In genomic region chr2:114918420-114919332, GRCm38 (mm10) we compare ENCODE assay signal across 11 mouse cellular contexts.
DNase-seq lines count a peak whose midpoint lies in the region; ATAC-seq lines count a peak whose summit lies in the region.
"Had no signal": no experiment of that assay in that cellular context is flagged by ENCODE, and none has a peak within 500 bp of the region (broad histone marks: within the 10 kb centered on the region; RNA-seq: fewer than 3 reads in every experiment).

No protein-coding gene starts in this region.

- H3K36me3 ChIP-seq in kidney, embryonic 16.5 days (ENCODE audit: insufficient read depth, low read length): no peaks in the 10 kb centered on the region
- no peaks in the 10 kb centered on the region for H3K36me3 ChIP-seq in forebrain, embryonic 12.5 days (replicated peaks)

- no peak overlapping the region for H3K4me2 ChIP-seq in kidney, embryonic 16.5 days (replicated peaks; ENCODE audit: low read depth, low read length)
- 0 out of 2 replicates have a peak overlapping the region, but pooled peaks have one; percentile 0 for H3K4me2 ChIP-seq in forebrain, embryonic 12.5 days

- no peaks in the 10 kb centered on the region for H3K27me3 ChIP-seq in kidney, embryonic 16.5 days (ENCODE audit: insufficient read depth, low read length)
- H3K27me3 ChIP-seq in forebrain, embryonic 12.5 days: no peaks in the 10 kb centered on the region

- no peaks in the 10 kb centered on the region for H3K4me1 ChIP-seq in kidney, embryonic 16.5 days (ENCODE audit: insufficient read depth, low read length)
- H3K4me1 ChIP-seq in forebrain, embryonic 12.5 days: no peaks in the 10 kb centered on the region

- 60% methylated on average over 16 of the region's 16 CpGs for WGBS in kidney, embryonic 16.5 days
- 65% methylated on average over 16 of the region's 16 CpGs for WGBS in forebrain, embryonic 12.5 days

- peak; percentile 80 for ATAC-seq in kidney, embryonic 16.5 days (ENCODE audit: low FRiP score, low TSS enrichment)
- peak; percentile 76; the same call in 1 of the 2 replicates for ATAC-seq in forebrain, embryonic 12.5 days (ENCODE audit: low FRiP score)
- ATAC-seq in inflammation-experienced regulatory T-cells, adult 6 months: no peak

- no peak overlapping the region for H3K9ac ChIP-seq in kidney, embryonic 16.5 days (replicated peaks; ENCODE audit: low read length)
- no peak overlapping the region for H3K9ac ChIP-seq in forebrain, embryonic 12.5 days

- no peak for DNase-seq in kidney, postnatal 36 days
- peak; percentile 22 for DNase-seq in R1 (ENCODE audit: low read depth, low spot score)
- DNase-seq in layer of hippocampus, postnatal 10 days (ENCODE audit: low spot score in 2 of 2): peak; percentile 25 to 35
- no peak for DNase-seq in adrenal gland, postnatal 25 days
- DNase-seq in cerebellum, adult 9-10 months: no peak
- DNase-seq: cerebellum, adult 11 months; liver had no signal

- H3K27ac ChIP-seq in kidney, embryonic 16.5 days (ENCODE audit: low read length): no peak overlapping the region
- 0 out of 2 replicates have a peak overlapping the region, but pooled peaks have one; percentile 8 for H3K27ac ChIP-seq in forebrain, embryonic 12.5 days
- H3K27ac ChIP-seq: macrophage had no signal

- H3K9me3 ChIP-seq in kidney, embryonic 16.5 days (ENCODE audit: low read length): no peaks in the 10 kb centered on the region
- no peaks in the 10 kb centered on the region for H3K9me3 ChIP-seq in forebrain, embryonic 12.5 days

- no peak overlapping the region for H3K4me3 ChIP-seq in kidney, embryonic 16.5 days (ENCODE audit: low read length)
- no peak overlapping the region for H3K4me3 ChIP-seq in forebrain, embryonic 12.5 days (replicated peaks)

Comparison
In these comparisons a context has a peak if more than half of its experiments do, and no peak if none do; other contexts are left out.
1. DNase-seq: peak in R1 (single experiment) and layer of hippocampus, postnatal 10 days (2 of 2); none in kidney, postnatal 36 days (0 of 2), adrenal gland, postnatal 25 days (single experiment) and cerebellum, adult 9-10 months (single experiment).